Mouse (Mus musculus) lung, postnatal 25 days (tissue): ENCODE measurements around the gene Slc37a1.
A peak's percentile ranks its signal among the peaks of the same experiment; 100 is the strongest.

Experiments used
- DNase-seq: peaks from one replicate; pipeline ENCODE4 v3.0.0; 2022; ENCODE audit warnings: low spot score

The Slc37a1 gene

DNA sequence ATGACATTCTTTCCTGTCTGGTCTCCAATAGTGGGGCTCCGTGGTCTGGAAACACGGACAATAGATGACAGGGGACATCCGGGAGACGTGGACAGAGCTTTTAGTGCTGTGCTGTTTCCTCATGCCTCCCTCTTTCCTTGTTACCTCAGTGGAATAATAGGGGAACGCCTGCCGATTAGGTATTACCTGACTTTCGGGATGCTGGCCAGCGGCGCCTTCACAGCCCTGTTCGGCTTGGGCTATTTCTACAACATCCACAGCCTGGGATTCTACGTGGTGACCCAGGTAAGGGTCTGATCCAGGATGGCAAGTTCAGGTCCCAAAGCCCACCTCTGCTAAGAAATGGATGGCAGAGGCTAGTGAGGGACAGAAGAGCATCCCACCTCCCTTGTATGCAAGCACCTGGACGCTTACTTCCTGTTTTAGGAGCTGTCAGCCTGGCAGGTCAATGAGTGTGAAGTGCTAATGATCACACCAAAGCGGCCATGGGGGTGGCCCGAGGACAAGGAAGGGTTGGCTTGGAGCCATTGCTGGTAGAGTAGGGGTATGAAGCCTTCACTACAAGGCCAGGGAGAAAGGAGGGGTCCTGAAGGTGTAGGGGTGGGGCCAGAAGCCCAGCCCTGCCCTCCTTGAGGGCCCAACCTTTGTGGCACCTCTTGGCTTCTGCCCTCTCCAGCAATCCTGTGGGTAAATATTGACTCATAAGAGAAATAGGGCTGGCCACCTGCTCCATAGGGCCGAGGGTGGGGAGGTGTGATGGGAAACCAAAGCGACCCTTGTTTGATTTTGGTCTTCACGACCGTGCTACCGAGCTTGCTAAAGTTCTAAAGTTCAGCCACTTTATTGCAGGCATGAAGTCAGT lies 32.5 kb downstream of the Slc37a1 start:
- no peak for DNase-seq

DNA sequence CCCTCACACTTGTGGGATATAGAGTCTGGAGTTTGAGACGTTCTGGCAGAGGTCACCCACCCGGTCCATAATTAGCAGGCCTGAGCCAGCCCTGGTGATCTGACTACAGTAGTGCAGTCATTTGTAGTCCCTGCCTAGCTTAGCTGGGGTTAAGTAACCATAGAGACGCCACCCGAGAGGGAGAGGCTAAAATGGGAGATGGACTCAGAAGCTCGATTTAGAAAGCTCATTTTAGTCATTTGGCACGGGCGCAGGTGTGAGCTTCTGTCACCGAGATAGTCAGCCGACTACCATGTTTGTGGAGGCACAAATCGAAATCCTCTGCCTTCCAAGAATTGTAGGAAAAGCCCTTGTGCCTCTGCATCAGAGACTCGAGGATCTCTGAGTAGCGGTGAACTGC lies 34.8 kb downstream of the Slc37a1 start:
- DNase-seq = no peak

DNA sequence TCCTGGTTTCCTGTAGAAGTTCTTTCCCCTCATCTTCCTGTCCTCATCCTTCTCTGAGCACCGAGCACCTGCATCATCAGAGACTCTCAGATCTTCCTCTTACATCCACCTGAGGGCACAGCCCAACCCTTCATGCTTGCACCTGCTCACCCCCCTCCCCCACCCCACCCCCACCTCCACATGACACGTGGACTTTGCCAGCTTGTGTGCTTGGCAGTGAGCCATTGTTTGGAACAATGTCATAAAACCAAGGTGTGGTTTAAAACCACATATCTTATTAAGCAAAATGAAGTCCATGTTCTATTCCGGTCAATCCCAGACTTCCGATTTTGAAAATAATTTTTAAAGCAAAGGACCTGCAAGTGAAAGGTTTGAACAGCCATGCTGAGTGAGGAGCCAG lies 35.9 kb downstream of the Slc37a1 start:
- peak; percentile 43 for DNase-seq

DNA sequence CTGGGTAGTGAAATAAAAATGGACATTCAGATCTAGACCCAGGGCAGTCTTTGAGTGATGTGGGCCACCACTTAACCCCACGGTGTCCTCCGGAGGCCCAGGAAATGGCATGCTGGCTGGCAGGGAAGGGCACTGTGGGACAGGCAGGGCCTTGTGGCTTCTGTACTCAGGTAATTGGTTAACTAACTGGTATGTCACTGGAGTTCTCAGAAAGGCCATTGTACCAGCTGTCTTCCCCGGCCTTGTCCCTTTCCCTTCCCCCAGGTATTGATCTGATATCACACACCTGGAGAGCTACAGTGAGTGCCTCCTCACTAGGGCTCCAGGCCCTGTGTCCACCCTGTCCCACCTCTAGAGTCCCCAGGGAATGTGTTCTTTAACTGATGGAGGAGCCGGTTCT lies 36.8 kb downstream of the Slc37a1 start:
- no peak for DNase-seq

DNA sequence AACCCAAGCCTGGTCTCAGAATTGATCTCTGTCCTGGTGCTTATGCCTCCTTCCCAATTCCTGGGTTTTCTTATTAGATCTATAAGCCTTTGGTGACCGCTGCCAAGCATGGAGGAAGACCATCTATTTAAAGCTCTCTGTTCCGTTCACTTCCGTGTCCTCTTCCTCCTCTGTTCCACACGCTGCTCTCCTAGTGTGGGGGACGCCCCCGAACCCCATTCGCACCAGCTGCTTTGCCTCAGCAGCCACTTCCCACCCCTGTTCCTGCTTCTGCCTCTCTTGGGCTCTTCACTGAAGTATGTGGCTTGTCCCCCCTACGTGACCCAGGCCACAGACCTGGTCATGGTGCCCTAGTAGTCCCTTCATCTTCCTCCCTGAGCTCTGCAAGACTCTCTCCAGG lies 37.6 kb downstream of the Slc37a1 start:
- no peak for DNase-seq

DNA sequence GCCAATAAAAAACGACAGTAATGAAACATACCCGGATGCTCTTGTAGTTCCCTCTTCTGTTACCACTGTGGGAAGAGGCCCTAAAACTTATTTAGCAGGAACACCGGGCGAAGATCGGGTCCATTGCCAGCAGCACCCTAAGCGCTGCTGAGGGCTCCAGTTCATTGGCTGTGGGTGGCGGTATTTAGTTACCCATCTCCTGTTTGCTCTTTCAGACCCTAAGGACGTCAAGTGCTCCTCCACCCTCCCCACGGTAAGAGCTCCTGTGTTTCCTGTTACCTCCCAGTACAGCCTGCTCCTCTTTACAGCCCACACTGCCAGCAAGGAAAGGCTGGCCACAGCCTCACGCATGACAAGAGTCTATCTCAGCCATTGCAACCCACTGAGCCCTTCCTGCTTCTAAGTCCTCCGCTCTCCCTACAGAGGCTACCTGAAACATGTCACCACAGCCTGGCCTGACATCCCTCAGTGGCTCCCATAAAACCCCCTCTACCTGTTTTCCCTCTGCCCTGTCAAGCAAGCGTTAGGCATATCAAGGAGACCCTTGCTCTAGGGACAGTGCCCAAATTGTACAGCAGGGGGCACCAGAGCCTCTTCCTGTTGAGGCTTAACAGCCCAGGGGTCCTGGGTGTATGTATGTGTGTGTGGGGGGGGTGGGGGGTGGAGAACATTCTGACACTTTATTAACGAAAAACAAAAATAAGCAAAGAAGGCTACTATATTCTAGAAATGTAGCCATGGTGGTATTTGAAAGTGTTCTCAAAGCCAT lies 39.0 kb downstream of the Slc37a1 start:
- DNase-seq = peak; percentile 73

DNA sequence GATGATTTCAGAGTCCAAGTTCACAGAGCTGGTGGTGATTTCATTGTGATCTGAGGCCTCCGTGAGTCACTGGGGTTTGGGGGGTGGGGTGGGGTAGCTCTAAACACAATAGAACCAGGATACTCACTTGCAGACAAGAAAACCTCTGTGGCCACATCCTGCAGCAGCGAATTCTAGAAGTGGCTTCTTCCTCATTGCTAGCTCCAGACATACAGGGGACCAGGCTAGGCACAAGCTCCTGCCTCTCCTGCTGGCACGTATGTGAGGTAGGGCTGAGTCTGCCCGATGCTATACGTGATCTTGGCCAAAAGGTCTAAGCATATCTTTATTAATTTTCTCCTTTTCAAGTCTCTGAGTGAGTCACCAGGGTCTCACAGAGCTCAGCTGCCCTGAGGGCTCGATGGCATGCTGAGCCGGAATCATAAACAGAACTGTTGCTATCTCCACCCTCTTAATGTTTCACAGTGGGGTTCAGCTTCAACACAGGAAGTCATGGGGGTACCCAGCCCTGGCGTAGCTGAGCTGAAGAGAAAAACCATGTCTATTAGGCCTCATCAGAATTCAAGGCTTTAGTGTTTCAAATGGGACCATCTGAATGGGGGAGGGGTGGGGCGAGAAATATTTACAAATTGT lies 39.7 kb downstream of the Slc37a1 start:
- DNase-seq = no peak

DNA sequence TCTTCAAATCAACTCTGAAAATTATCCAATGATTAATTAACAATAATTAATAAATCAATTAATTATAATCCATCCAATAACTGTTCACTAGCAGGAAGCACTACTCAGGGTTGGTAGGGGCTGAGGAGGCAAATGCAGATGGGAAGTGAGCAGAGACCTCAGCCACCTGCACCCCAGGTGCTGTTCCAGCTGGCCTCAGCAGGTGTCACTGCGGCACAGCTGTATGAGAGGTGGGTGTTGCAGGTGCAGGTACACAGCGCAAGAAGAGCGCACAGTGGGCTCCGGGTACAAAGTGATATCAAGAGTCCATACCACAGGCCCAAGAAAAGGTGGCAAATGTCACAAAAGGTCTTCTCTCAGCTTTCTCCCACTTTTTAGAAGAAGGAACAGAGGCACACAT lies 41.9 kb downstream of the Slc37a1 start:
- no peak for DNase-seq

DNA sequence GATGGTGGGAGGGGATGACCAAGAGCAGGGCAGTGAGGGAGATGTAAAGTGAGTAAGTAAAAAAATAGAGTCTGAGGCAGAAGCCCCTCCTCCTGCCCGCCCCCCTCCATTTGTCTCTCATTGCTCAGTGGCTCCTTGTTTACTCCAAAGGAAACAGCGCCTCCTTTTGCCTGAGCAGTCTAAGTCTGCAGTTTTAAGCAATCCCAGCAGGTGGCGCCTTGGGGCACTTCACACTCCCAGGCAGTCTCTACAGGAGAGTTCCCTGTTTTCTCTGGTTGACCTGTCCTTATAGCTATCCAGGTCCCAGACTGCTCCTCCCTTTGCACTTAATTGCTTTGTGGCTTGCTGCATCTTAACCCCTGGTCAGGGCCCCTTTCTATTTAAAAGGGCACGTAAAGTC lies 44.0 kb downstream of the Slc37a1 start:
- peak; percentile 56 for DNase-seq

DNA sequence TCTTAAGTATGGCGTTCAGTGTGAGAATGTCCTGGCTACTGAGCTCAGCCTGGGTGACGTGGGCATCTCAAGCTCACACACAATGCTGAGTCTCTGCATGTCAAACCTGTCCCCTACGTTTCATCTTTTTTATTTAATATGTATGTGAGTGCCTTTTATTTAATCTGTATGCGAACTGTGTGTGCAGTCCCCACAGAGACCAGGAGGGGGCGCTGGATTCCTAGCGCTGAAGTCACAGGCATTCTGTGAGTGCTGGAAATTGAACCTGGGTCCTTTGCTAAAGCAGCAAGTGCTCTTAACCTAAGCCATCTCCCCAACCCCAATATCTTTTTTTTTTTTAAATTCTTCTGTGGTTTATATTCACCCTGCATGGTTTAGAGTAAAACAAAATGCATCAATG lies 44.7 kb downstream of the Slc37a1 start:
- no peak for DNase-seq

DNA sequence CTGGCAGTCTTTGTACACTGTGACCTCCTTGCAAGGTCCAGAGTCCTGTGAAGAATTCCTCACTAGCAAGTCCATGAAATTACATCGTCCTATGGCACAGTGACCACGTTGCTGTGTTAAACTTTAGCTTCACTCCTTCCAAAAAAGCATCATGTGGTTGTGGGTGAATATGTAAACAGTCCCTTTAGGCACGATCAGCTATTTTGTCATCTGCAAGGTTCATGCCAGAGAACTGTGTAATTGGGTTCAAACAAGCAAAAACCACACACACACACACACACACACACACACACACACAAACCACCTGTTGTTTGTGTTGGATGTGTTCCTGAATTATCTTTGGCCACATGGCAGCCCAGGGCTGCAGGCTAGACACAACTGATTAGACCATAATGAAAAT lies 45.3 kb downstream of the Slc37a1 start:
- no peak for DNase-seq

DNA sequence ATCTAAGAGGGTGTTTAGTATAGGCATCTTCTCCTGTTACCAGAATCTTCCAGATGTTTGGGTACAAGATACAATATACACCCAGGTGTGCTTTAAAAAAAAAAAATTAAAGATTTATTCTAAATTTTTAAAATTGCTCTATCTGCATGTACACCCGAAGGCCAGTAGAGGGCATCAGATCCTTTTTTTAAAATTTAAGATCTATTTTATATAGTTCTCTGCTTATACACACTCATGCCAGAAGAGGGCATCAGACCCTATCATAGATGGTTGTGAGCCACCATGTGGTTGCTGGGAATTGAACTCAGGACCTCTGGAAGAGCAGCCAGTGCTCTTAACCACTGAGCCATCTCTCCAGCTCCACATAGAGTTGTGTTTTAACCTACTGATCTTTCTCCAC lies 45.7 kb downstream of the Slc37a1 start:
- DNase-seq = no peak

DNA sequence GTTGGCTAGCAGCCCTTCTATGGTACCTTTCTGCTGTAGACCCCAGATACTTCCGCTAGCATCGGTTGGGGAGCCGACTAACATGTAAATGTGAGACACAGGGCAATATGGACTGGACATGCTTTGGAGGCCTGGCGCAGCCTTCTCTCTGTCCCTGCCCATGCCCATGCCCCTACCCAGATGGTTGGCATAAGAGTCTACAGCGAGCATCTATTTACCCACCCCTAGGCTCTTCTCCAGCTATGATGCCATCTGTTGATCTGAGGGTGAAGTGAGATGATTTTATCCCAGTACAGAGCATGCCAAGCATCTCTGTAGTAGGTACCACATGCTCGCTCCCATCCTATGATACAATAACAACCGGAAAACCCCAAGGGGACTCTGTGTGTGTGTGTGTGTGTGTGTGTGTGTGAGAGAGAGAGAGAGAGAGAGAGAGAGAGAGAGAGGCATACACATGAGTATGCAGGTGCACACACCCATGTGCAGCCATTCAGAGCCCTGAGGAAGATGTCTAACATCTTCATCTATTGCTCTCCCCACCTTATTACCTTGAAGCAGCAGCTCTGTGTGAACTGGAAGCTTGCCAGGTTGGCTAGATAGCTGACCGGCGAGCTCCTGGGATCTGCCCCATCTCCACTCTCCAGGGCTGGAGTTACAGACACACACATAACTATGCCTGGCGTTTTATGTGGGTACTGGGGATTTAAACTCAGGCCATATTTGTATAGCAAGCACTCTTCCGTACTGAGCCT lies 48.1 kb downstream of the Slc37a1 start:
- DNase-seq = no peak

DNA sequence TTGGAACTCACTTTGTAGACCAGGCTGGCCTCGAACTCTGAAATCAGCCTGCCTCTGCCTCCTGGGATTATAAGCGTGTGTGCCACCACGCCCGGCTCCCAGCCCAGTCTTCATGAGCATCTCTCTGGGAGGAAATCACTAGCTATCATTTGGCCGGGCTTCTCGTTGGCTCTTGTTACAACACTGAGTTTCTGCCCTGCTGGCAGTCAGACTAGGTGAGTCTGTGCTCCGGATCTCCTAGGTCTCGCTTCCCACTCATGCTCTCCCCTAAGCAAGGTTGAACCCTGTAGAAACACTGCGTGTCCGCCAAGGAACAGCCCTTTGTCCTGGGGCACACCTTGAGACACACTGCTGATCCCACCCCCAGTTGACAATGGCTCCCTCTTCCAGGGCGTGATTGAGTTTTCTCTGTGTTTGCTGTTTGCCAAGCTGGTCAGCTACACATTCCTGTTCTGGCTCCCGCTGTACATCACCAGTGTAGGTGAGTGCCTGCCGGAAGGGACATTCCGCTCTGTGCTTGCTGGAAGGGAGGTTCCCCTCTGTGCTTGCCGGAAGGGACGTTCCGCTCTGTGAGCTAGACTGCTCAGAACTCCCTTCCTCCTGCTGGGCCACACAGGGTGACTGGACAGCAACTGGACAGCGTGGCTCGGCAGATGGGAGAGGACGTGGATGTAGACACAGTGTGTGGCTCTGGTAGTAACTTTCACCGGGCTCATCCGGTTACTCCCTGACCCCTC lies 48.9 kb downstream of the Slc37a1 start:
- DNase-seq = no peak

DNA sequence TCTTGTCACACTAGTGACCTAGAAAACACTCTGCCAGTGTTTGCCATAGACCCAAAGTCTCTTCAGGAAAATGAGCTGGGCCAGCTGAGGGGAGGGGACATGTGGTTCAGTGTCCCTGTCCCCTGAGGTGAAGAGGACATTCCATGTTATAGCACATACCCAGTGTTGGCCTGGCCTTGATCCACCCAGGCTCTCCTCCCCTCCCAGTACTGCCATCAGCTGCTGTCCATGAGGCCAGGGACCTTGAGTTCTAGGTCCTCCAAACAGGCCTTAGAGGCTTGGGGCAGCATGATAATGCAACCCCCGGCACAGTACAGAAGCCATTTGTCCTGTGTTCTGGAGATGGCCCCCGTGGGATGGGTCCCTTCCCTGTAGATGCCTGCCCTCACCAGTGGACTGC lies 53.2 kb downstream of the Slc37a1 start:
- DNase-seq = no peak

DNA sequence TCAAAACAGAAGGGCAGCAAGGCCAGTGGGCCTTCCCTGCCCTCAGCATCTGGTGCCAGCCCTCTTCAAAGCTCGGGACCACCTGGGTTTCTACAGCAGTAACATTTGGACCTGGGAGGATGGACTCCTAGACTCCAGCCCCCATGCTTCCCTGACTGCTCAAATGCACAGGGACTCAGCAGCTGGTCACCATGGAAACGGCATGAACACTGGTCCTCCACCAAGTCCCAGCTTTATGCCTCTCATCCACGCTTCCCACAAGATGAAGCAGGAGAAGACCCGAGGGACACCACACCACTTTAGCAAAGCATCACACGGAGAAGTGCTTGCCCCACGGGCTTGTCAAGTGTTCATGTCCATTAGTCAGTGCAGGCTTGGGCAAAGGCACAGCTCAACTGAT lies 55.6 kb downstream of the Slc37a1 start:
- DNase-seq = no peak

DNA sequence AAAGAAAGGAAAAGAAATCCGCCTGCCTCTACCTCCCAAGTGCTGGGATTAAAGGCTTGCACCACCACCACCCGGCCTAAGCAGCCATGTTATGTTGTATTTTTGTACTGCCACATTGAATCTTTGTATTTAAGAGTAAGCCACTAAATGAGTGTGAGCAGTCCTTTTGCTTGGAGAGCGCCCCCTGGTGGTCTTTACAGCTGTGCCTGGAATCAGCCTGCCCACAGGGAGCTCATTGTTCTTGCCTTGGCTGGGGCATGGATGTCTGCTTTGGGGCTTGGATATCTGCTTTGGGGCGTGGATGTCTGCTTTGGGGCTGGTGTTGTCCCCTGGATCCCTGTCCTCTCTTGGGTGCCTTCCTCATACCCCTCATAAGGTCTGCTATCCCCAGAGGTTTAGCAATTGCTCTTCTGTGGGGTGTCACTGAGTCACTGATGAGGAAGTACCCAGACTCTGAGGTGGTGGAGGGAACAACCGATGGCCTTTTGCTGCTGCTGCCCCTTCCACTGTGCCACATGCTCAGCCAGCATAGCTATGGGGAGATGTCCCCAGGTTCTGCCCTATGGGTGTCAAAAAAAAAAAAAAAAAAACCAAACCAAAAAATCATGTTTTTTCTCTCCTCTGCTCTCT lies 57.7 kb downstream of the Slc37a1 start:
- DNase-seq = peak; percentile 70

DNA sequence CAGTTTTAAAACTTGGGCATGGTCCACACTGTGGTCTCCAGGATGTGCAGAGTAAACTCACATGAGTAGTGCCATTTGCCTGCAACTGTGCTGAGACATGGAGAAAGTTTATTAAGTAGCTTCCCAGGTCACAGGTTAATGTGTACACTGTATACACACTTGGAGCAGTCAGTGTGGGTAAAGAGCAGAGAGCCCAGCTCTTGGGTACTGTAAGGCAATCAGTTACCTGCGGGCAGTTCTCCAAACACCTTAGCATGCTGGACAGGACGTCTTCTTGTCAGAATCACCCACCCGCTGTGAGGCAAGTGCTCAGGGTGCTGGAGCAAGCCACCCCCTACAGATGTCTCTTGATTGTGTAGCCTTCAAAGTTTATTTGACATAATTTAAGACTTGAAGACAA lies 58.2 kb downstream of the Slc37a1 start:
- no peak for DNase-seq

DNA sequence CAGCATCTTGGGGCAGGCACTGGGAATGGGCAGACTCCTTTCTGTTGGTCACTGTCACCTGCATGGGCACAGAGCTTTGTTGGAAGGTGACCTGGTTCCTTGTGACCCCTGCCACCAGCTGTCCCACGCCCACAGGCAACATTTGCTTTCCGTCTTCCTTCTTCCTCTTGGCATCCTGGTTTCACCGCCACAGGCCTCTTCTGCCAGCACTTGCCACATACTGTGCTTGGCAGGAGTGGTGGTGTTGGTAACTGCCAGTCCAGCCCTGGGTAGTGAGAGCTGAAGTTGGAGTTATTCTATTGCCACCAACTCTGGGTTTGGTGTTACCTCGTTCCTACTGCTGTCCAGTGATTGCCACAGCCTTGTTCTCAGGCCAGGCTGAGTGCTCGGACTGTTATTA lies 61.5 kb downstream of the Slc37a1 start:
- no peak for DNase-seq

DNA sequence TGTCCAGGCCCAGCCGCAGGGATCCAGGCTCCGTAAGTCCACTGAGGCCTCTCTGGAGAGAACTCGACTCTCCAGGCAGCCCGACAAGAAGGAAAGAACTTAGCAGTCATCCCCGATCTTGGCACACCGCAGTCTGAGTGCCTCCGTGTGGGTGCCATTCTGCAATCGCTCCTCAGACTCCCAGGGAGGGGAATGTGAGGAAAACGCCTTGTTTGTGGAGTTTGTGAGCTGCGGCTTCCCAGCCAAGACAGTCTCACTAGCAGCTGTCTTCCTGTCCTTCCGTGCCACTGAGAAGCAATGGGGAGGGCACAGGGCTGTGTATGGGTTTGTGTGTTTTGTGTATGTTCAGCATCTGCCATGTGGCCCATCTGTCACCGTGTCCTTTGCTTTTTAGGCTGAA lies 62.8 kb downstream of the Slc37a1 start:
- no peak for DNase-seq

DNA sequence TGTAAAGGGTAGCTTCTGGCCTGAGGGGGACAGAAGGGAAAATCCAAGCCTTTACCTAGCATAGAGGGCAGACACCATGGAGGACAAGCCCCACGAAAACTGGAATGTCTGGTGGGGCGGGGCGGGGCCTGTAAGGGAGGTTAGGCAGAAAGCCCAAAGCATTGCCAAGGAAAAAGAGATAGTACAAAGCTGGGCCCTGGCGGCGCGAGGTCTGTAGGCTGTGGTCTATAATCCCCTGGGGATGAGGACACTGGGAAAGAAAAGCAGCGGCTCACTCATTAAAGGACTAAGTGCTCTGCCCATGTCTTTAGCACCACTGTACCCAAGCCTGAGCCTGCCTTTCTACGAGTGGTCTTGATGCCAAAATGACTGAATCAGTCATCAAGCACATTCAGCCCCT lies 65.4 kb downstream of the Slc37a1 start:
- DNase-seq = no peak
